Mouse (Mus musculus) gastrocnemius, postnatal 4 days (tissue): ENCODE measurements around the gene Ttc28. TPM values are rescaled to one million over a fixed set of nuclear protein-coding genes. Genes with fewer than 3 reads are reported as not detected.
"Not testable (repeated sequence)": the region's sequence is repeated elsewhere in the genome, so short reads cannot be mapped to it uniquely, and the experiment has no call there.

Experiments used
- DNase-seq, 2 experiments: peaks; one replicate each; pipeline ENCODE4 v3.0.0; 2021 to 2022; ENCODE audit warnings: low spot score in 2 of 2, mixed read lengths in 2 of 2
- long read RNA-seq, 2 experiments: library from polyadenylated mRNA; stranded (forward); transcript quantifications; one replicate each; pipeline ENCODE4 v2.0.0; 2021
- total RNA-seq, 2 experiments: library from RNA; stranded (reverse); gene quantifications; 2 replicates each; pipeline ENCODE4 v1.2.3; 2021

The Ttc28 gene
- total RNA-seq = 10 to 100 TPM; 27.1 to 33.1 TPM
- long read RNA-seq, experiment 1, partial matches to known transcripts = 2 of 6 reads
- long read RNA-seq, experiment 1, other reads (novel, unspliced or antisense) = 3 of 6 reads
- long read RNA-seq, experiment 2, partial matches to known transcripts = 3 of 5 reads
- long read RNA-seq, experiment 2, other reads (novel, unspliced or antisense) = 2 of 5 reads

DNA sequence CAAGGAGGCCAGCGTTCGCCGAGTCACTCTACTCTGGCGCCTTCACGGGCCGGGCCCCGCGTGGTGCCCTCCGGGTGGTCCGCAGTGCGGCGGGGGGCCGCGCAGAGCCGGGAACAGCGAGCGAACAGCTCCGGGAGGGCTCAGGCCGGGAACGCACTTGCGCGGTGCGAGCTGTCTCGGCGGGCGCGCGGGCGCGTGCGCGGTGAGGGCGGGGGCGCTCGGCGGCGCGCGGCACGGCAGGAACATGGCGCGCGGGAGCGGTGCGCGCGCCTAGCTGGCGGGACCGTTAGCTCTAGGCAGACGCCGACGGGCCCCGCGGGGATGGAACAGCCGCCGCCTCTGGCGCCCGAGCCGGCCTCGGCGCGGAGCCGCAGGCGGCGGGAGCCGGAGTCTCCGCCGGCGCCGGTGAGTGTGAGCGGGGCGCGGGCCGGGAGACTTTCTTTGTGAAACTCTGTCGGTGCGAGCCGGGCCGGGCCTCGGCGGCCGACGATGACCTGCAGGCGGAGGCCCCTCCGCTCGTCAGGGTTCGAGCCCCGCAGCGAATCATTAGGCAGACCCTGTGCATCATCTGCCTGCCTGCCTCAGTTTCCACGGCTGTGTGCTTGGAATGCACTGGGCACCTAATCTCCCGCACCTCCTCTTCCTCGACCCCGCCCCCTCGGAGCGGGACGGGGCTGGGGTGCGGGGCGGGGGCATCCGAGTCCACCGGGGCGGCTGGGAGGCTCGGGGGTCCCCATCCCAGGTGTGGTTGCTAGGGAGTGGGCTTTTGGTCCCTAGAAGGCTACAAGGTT is at the start of gene Ttc28:
TSS of gene Ttc28 (plus strand) at position 220 of the 791 bp plus-strand sequence.
- peak; percentile 85 to 90 for DNase-seq

GRCm38 (mm10) chr5:110831036-110831720 is 48.4 kb upstream of the Ttc28 start:
- no peak for DNase-seq

DNA sequence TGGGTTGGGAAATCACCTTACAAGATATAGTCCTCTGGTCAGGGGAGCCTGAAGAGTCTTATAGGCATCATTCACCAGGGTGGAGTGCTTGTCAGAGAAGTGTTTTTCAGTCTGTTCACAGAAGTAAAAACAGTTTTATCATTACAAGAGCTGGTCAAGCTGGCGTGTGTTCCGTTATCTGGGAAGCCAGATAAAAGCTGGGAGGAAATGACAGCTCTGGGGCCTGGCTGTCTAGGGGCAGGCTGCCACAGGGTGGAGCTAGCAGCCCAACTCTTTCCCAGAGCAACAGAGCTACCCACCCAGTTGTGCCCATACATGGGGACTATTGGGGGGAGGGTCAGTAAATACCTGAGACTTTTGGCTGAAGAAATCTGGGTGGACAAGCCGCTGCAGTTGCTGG is 43.6 kb upstream of the Ttc28 start:
- peak in 1 of 2 experiments; percentile 31 for DNase-seq

DNA sequence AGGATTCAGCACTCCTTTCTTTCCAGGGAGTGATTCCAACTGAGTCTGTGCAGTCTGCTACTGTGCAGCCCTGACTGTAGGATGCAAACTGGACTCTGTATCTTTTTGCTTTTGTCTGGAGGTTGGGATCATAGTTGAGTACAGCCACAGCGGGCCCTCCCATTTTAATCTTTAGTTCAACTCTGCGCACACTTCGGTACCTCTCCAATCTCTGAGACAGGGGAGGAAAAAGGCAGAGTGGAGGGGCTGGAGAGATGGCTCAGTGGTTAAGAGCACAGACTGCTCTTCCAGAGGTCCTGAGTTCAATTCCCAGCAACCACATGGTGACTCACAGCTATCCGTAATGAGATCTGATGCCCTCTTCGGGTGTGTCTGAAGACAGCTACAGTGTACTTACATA is 41.6 kb upstream of the Ttc28 start:
- DNase-seq = not testable (repeated sequence)

- no peak for DNase-seq
Observed at GRCm38 (mm10) chr5:110839038-110839677, 40.4 kb upstream of the Ttc28 start.

DNA sequence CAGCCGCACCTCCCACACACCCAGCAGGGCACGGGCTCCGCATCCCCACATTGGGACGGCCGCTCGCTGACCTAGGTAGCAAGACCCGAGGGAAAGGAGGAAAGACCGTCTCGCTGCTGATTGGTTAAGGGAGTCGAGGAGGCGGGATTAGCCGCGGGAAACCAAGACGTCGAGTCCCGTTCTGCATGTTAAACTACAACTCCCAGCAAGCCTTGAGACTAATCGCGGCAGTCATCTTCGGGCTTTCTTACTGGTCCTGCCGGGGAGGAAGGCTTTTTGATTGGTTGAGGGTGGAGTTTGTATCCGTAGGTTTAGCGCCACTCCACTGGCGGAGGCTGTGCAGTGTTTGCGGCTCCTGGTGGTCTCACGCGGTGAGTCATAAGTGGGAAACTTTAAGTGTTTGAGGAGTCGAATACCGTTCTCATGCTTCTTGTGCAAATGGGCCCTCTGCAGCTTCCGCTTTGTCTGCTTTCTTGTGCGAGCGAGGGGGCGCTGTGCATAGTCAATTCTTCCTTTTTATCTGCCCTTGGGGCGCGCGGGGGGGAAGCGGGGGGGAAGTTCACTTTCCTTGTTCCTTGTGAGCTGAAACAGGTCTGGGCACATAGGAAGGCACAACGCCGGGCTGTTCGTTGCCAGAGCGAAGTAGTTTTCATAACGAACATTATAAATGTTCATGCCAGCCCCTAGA is 39.8 kb upstream of the Ttc28 start, which contains the start of the genes Hscb and Chek2:
TSS of gene Hscb (minus strand) at position 100 of the 688 bp plus-strand sequence.
TSS of gene Chek2 (plus strand) at position 302 of the 688 bp plus-strand sequence.
- DNase-seq = peak; percentile 85 to 95

DNA sequence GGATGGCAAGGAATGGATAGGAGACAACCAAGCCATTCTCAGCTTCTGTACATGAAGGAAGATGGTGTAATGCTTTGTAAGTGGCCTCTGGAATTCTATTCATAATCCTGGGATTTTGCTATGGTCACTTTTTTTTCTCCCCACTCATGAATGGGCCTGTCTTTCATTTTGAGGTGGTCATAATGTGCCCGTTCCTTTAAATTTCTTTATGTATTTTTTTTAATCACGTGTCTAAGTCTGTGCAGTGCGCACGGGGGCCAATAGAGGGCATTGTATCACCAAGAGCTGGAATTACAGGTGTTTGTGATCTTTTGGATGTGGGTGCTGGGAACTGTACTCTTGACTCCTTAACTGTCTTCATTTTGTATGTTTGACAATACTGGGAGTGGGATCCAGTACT is 39.1 kb upstream of the Ttc28 start:
- DNase-seq = no peak

GRCm38 (mm10) chr5:110841046-110841862 is 38.3 kb upstream of the Ttc28 start:
- no peak for DNase-seq

DNA sequence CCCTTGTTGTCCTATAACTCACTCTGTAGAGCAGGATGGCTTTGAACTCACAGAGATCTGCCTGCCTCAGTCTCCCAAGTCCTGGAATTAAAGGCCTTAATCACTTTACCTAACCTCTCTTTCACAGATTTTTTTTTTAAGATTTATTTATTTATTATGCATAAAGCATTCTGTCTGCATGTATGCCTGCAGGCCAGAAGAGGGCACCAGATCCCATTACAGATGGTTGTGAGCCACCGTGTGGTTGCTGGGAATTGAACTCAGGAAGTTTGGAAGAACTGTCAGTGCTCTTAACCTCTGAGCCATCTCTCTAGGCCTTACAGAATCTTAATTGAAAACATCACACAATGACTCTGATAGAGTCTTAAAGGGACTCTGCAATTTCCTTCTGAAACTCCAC is 26.6 kb upstream of the Ttc28 start:
- no peak for DNase-seq

DNA sequence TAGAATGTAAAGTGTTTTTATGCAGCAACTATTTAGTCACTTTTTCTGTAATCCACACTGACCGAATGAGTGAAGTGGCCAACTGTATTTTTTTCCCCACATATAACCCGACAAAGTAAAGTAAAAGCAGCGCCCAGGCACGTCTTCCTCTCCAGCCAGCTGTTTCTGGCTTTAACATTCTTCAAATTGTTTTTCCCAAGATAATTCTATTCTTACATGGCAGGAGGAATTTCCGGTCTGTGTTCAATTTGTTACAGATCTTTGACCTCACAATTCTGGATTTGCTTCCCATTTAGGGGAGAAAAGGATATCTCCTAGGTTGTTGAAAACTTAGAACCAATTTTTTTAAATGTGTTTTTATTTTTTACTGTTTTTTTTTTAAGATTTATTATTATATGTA is 22.5 kb upstream of the Ttc28 start:
- no peak for DNase-seq

GRCm38 (mm10) chr5:110859013-110859650 is 20.5 kb upstream of the Ttc28 start:
- DNase-seq = peak in 1 of 2 experiments; percentile 32

DNA sequence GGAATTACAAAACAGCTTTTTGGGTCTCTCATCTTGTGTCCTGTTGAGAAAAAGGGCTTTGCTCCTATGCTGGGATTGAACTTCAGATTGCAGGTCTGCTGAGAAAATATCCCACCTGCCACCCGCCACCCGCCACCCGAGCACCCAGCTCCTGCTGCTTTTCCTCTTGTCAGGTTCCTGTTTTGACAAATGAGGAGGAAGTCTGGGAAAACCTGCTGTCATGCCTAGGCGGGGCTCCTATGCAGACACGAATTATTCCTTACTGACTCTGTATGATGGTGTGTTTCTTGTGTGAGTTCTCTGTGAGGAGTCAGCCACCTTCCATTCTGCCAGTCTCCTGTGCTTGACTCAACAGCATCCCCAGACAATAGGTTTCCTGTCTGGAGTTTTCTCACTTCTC is 19.2 kb upstream of the Ttc28 start:
- DNase-seq = no peak

DNA sequence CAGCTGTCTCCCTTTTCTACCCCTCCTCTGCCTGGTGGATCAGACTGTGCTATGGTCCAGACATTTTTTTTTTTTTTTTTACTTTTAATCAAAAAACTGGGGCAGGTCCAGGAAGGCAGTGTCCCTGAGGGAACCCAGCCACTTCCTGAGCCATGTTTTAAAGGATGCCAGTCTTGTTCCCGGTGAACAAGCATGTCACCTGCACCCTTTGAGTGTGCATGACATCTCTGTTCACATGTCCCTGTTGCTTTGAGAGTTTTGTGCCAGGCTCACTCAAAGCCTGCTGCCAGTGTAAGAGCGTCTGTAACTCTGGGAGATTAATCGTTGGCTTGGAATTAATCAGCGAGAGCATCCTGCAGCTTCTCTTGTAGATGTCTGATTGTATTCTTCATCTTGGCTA is 11.1 kb upstream of the Ttc28 start:
- no peak for DNase-seq

DNA sequence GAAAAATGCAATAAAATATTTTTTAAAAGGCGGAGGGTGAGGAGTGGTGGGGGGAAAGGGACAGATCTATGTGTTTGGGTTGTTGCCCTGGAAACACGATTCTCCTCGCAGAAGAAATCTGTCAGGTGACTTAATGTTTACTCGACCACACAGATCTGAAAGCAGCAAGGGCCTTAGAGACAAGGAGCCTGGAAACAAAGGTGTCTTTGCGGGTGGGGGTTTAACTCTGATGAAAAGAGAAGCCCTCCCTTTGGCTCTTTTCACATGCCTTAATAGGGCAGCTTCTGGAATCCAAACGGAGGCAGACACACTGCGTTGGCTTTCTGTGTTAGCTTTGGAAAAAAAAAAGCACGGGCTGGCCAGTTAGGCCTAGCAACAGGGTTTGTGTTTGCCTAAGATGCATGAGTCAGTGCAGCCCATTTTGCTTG is 10.3 kb upstream of the Ttc28 start:
- no peak for DNase-seq

GRCm38 (mm10) chr5:110873160-110873559 is 6.4 kb upstream of the Ttc28 start:
- no peak for DNase-seq

GRCm38 (mm10) chr5:110874711-110875110 is 4.9 kb upstream of the Ttc28 start:
- no peak for DNase-seq

- no peak for DNase-seq
Observed at GRCm38 (mm10) chr5:110875286-110875685, 4.3 kb upstream of the Ttc28 start.

DNA sequence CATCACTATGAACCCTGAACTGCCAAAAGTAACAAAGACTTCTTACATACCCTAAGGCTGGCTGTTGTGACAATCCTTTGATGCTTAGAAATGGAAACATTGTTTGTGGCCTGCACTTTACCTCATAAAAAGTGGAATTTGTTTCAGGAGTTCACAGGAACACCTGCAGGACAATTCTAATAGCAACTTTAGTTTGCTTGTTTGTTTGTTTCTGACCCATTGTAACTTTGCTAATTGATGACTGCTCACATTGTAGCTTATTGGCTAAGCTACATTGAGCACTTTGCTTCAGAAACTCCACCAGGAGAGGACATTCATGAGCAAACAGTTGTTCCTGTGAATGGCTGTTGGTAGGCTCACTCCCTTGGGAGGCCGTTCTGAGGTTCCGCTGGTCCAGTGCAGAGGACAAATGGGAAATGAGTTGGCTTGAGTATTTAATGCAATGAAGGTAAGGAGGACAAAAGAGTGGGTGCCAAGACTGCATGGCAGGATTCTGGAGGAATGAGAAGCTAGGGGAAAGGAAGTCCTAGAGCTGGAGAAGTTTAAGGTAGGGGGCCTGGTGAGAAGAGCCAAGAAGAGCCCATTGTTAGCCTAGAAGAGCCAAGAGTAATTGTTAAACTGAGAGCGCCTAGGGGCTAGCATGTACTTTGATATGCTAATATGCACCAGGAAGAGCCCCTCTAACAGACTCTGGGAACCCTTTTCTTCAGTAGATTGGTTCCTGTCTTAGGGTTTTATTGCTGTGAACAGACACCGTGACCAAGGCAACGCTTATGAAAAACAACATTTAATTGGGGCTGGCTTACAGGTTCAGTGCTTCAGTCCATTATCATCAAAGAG is 1.7 kb upstream of the Ttc28 start:
- DNase-seq = no peak

DNA sequence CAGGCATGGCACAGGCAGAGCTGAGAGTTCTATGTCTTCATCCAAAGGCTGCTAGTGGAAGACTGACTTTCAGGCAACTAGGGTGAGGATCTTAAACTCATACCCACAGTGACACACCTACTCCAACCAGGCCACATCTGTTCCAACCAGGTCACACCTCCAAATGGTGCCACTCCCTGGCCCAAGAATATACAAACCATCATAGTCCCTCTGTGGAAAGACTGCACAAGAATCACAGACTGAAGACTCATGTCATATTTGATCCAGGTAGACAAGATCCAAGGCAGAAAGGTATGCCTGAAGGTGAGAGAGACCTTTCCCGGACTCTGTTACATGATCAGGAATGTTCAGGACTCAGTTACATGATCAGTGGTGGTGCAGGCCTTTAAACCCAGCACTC is 1.1 kb upstream of the Ttc28 start:
- DNase-seq = not testable (repeated sequence)
